Mouse (Mus musculus) G1E (cell line): ENCODE data around the gene Oog3. TPM values are rescaled to one million over a fixed set of nuclear protein-coding genes. Genes with fewer than 3 reads are reported as not detected.

Experiments used
- ATAC-seq: 2 replicates; pipeline ENCODE4 v1.8.0; 2016; ENCODE audit warnings: mild to moderate bottlenecking; ENCODE audit not compliant: insufficient number of reproducible peaks, poor library complexity, low FRiP score, severe bottlenecking; ENCODE audit errors: extremely low read depth
- DNase-seq: peaks from one replicate; pipeline ENCODE4 v3.0.0; 2012; ENCODE audit warnings: low spot score
- H3K27me3 ChIP-seq: 2 replicates; pipeline ENCODE4 v1.6.1; 2012; ENCODE audit warnings: mild to moderate bottlenecking, low read length, inconsistent platforms; ENCODE audit not compliant: insufficient read depth
- H3K36me3 ChIP-seq: replicated peaks from 2 replicates; pipeline ENCODE3; 2012; ENCODE audit warnings: mild to moderate bottlenecking, inconsistent platforms
- H3K4me1 ChIP-seq: 2 replicates; pipeline ENCODE4 v1.6.1; 2012; ENCODE audit warnings: low read depth, low read length, inconsistent platforms, mixed read lengths; ENCODE audit not compliant: insufficient read depth
- H3K4me3 ChIP-seq: 2 replicates; pipeline ENCODE4 v1.5.1; 2012; ENCODE audit warnings: low read depth, mild to moderate bottlenecking, inconsistent platforms, low read length, moderate library complexity, mixed read lengths
- H3K9me3 ChIP-seq: replicated peaks from 2 replicates; pipeline ENCODE4 v1.6.1; 2012; ENCODE audit warnings: inconsistent platforms
- CTCF ChIP-seq: IDR thresholded peaks from 2 replicates; pipeline ENCODE4 v1.5.1; 2012; ENCODE audit warnings: low read depth, low read length, inconsistent platforms, mixed read lengths
- GATA1 ChIP-seq: IDR thresholded peaks from 2 replicates; pipeline ENCODE4 v1.6.1; 2012; ENCODE audit warnings: borderline replicate concordance, low read length, inconsistent platforms, mixed read lengths
- GATA2 ChIP-seq: IDR thresholded peaks from 2 replicates; pipeline ENCODE4 v1.6.1; 2012; ENCODE audit warnings: low read depth, low read length, inconsistent platforms, borderline replicate concordance
- POLR2AphosphoS5 ChIP-seq: IDR thresholded peaks from 2 replicates; pipeline ENCODE4 v1.6.1; 2012; ENCODE audit warnings: low read depth, low read length, inconsistent platforms; ENCODE audit not compliant: insufficient replicate concordance
- TAL1 ChIP-seq: conservative IDR thresholded peaks from 2 replicates; pipeline ENCODE4 v1.6.1; 2012; ENCODE audit warnings: low read depth, low read length, inconsistent platforms, mixed read lengths
- polyA plus RNA-seq: library from polyadenylated mRNA; stranded (reverse); fragments of >175 nt; gene quantifications from 2 replicates; pipeline ENCODE4 v1.2.3, GENCODE M21; 2012
- total RNA-seq, 2 experiments: library from RNA; stranded (forward) in 1 of 2; stranded (reverse) in 1 of 2; fragments of 200-1000 nt in 1 of 2; fragments of >200 nt in 1 of 2; fragmentation: Nextera tagmentation in 1 of 2; gene quantifications; 2 replicates each; pipeline ENCODE4 v1.2.3; 2014 to 2017

The Oog3 gene
- total RNA-seq (2014; fragmentation: Nextera tagmentation) (not detected in 2 replicates), total RNA-seq (2017) (0.11 TPM in 1 of 2 replicates, not detected in the other), polyA plus RNA-seq (not detected in 2 replicates)

DNA sequence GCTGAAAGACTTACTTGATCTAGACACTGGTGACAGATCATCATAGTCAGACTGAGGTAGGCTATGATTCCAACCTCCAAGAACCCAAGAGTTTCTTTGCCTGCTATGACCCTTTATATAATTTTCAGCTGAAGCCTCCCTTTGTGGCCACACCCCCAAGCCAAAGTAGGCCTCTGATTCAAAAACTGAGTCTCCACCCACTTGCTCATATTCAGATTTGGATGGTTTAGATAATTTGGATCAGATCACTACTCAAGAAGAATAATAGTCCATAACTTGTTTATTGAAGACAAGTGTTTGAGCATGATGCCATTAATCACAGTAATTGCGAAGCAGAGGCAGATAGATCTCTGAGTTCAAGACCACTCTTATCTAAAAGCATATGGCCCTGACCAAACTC is at the start of gene Oog3:
Gene Oog3, minus strand, starts transcription at position 101 of the 400 bp plus-strand sequence.
- DNase-seq (no peak), ATAC-seq (no peak)
- Histone ChIP-seq H3K9me3 (peaks cover 8% of the 10 kb centered on the region), H3K4me3 (no peak within 1 kb of the TSS), H3K4me1 (no peaks in the 10 kb centered on the region), H3K36me3 (no peaks in the 10 kb centered on the region), H3K27me3 (no peaks in the 10 kb centered on the region)
- TF ChIP-seq POLR2AphosphoS5: no peak
- TF ChIP-seq GATA1: no peak
- TF ChIP-seq CTCF: no peak
- no peak for TF ChIP-seq TAL1
- TF ChIP-seq GATA2: no peak

DNA sequence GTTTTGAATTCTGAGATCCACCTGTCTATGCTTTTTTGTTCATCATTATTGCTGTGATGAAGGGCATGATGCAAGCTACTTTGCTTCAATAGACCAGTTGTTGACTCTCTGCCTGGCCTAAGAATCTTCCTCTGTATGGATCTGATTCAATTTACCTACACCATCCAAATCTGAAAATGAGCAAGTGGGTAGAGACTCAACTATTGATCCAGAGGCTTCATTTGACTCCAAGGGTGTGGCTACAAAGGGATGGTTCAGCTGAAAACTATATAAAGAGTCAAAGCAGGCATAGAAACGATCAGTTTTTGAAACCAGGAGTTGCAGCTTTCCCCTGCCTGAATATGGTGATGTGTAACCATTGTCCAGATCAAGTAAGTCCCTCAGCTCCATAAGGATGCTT is 28.0 kb upstream of the Oog3 start, which contains the start of gene Oog2:
Gene Oog2, plus strand, starts transcription at position 301 of the 400 bp plus-strand sequence.
- Histone ChIP-seq H3K9me3 (no peaks in the 10 kb centered on the region), H3K27me3 (no peaks in the 10 kb centered on the region), H3K4me3 (no peak within 1 kb of the TSS), H3K4me1 (no peaks in the 10 kb centered on the region), H3K36me3 (no peaks in the 10 kb centered on the region)
- no peak for TF ChIP-seq GATA2
- TF ChIP-seq CTCF: no peak
- DNase-seq (no peak), ATAC-seq (no peak)

Other genes with a start within 250 kb of the Oog3 start
- gene Pramef25, start 211.6 kb downstream of the Oog3 start, total RNA-seq (2014; fragmentation: Nextera tagmentation): not detected in 2 replicates
- 0.17 TPM in 1 of 2 replicates, not detected in the other for gene Pramef25, start 211.6 kb downstream of the Oog3 start, total RNA-seq (2017)
- gene Pramef25, start 211.6 kb downstream of the Oog3 start, polyA plus RNA-seq: not detected in 2 replicates
- gene Gm13101, start 195.7 kb downstream of the Oog3 start, total RNA-seq (2014; fragmentation: Nextera tagmentation): not detected in 2 replicates
- not detected in 2 replicates for gene Gm13101, start 195.7 kb downstream of the Oog3 start, total RNA-seq (2017)
- not detected in 2 replicates for gene Gm13101, start 195.7 kb downstream of the Oog3 start, polyA plus RNA-seq
- not detected in 2 replicates for gene Pramef17, start 168.3 kb downstream of the Oog3 start, total RNA-seq (2014; fragmentation: Nextera tagmentation)
- not detected in 2 replicates for gene Pramef17, start 168.3 kb downstream of the Oog3 start, total RNA-seq (2017)
- not detected in 2 replicates for gene Pramef17, start 168.3 kb downstream of the Oog3 start, polyA plus RNA-seq
- not detected in 2 replicates for gene Pramel4, start 103.5 kb downstream of the Oog3 start, total RNA-seq (2014; fragmentation: Nextera tagmentation)
- 0.06 TPM in 1 of 2 replicates, not detected in the other for gene Pramel4, start 103.5 kb downstream of the Oog3 start, total RNA-seq (2017)
- gene Pramel4, start 103.5 kb downstream of the Oog3 start, polyA plus RNA-seq: not detected in 2 replicates
- gene Gm13102, start 56.2 kb downstream of the Oog3 start, total RNA-seq (2014; fragmentation: Nextera tagmentation): not detected in 2 replicates
- not detected in 2 replicates for gene Gm13102, start 56.2 kb downstream of the Oog3 start, total RNA-seq (2017)
- gene Gm13102, start 56.2 kb downstream of the Oog3 start, polyA plus RNA-seq: not detected in 2 replicates
- not detected in 2 replicates for gene Oog2, start 28.1 kb upstream of the Oog3 start, total RNA-seq (2014; fragmentation: Nextera tagmentation)
- gene Oog2, start 28.1 kb upstream of the Oog3 start, total RNA-seq (2017): 0.33 TPM in 1 of 2 replicates, not detected in the other
- not detected in 2 replicates for gene Oog2, start 28.1 kb upstream of the Oog3 start, polyA plus RNA-seq
- not detected in 2 replicates for gene C87977, start 50.7 kb upstream of the Oog3 start, total RNA-seq (2014; fragmentation: Nextera tagmentation)
- gene C87977, start 50.7 kb upstream of the Oog3 start, total RNA-seq (2017): 0.05 TPM in 1 of 2 replicates, not detected in the other
- not detected in 2 replicates for gene C87977, start 50.7 kb upstream of the Oog3 start, polyA plus RNA-seq
- gene Pramel5, start 117.8 kb upstream of the Oog3 start, total RNA-seq (2014; fragmentation: Nextera tagmentation): not detected in 2 replicates
- 0.29 and 0.38 TPM in 2 replicates for gene Pramel5, start 117.8 kb upstream of the Oog3 start, total RNA-seq (2017)
- gene Pramel5, start 117.8 kb upstream of the Oog3 start, polyA plus RNA-seq: not detected in 2 replicates
- gene Gm13128, start 167.6 kb upstream of the Oog3 start, total RNA-seq (2014; fragmentation: Nextera tagmentation): not detected in 2 replicates
- gene Gm13128, start 167.6 kb upstream of the Oog3 start, total RNA-seq (2017): 0.06 and 0.16 TPM in 2 replicates
- gene Gm13128, start 167.6 kb upstream of the Oog3 start, polyA plus RNA-seq: not detected in 2 replicates
- gene Gm13119, start 195.3 kb upstream of the Oog3 start, total RNA-seq (2014; fragmentation: Nextera tagmentation): not detected in 2 replicates
- not detected in 2 replicates for gene Gm13119, start 195.3 kb upstream of the Oog3 start, total RNA-seq (2017)
- gene Gm13119, start 195.3 kb upstream of the Oog3 start, polyA plus RNA-seq: not detected in 2 replicates
- not detected in 2 replicates for gene Pramef20, start 215.3 kb upstream of the Oog3 start, total RNA-seq (2014; fragmentation: Nextera tagmentation)
- not detected in 2 replicates for gene Pramef20, start 215.3 kb upstream of the Oog3 start, total RNA-seq (2017)
- gene Pramef20, start 215.3 kb upstream of the Oog3 start, polyA plus RNA-seq: not detected in 2 replicates
- not detected in 2 replicates for gene Pramef12, start 245.8 kb upstream of the Oog3 start, total RNA-seq (2014; fragmentation: Nextera tagmentation)
- 0.05 TPM in 1 of 2 replicates, not detected in the other for gene Pramef12, start 245.8 kb upstream of the Oog3 start, total RNA-seq (2017)
- gene Pramef12, start 245.8 kb upstream of the Oog3 start, polyA plus RNA-seq: not detected in 2 replicates